Mouse (Mus musculus) neural tube, embryonic 12.5 days (tissue): ENCODE results near the gene Olfr1170. TPM values are rescaled to one million over a fixed set of nuclear protein-coding genes. Genes with fewer than 3 reads are reported as not detected.

Experiments
- ATAC-seq: fragments of 200-750 bp; cut with Nextera tagmentation; 2 replicates; pipeline ENCODE4 v1.8.0; 2017; ENCODE audit warnings: low read depth, mild to moderate bottlenecking, moderate TSS enrichment, moderate library complexity; ENCODE audit not compliant: low FRiP score
- H3K27ac ChIP-seq: fragments of 300-500 bp; sonication (generic); 2 replicates; pipeline ENCODE4 v1.5.1; 2016
- H3K27me3 ChIP-seq: fragments of 300-500 bp; sonication (generic); replicated peaks from 2 replicates; pipeline ENCODE4 v1.6.1; 2016; ENCODE audit warnings: mild to moderate bottlenecking
- H3K36me3 ChIP-seq: fragments of 300-500 bp; sonication (generic); 2 replicates; pipeline ENCODE4 v1.6.1; 2016; ENCODE audit warnings: mild to moderate bottlenecking
- H3K4me1 ChIP-seq: fragments of 300-500 bp; sonication (generic); 2 replicates; pipeline ENCODE4 v1.6.1; 2016
- H3K4me2 ChIP-seq: fragments of 300-500 bp; sonication (generic); replicated peaks from 2 replicates; pipeline ENCODE4 v1.6.1; 2016; ENCODE audit warnings: mild to moderate bottlenecking
- H3K4me3 ChIP-seq: fragments of 300-500 bp; sonication (generic); 2 replicates; pipeline ENCODE4 v1.5.1; 2016
- H3K9ac ChIP-seq: fragments of 300-500 bp; sonication (generic); 2 replicates; pipeline ENCODE4 v1.6.1; 2016; ENCODE audit warnings: mild to moderate bottlenecking
- H3K9me3 ChIP-seq: fragments of 300-500 bp; sonication (generic); 2 replicates; pipeline ENCODE4 v1.6.1; 2016; ENCODE audit warnings: mild to moderate bottlenecking
- WGBS: fragments of 180-500 bp; shearing (Covaris S2); methylation state at CpG from one replicate; pipeline ENCODE4 v1.1.7; 2016; 5-methylcytosine and 5-hydroxymethylcytosine counted together
- polyA plus RNA-seq: library from polyadenylated mRNA; unstranded; fragments of >200 nt; fragmentation: Nextera tagmentation; extraction: Ambion mirVana; gene quantifications from 2 replicates; pipeline ENCODE4 v1.2.1, GENCODE M21; 2016

The Olfr1170 gene
- polyA plus RNA-seq: not detected in 2 replicates

DNA sequence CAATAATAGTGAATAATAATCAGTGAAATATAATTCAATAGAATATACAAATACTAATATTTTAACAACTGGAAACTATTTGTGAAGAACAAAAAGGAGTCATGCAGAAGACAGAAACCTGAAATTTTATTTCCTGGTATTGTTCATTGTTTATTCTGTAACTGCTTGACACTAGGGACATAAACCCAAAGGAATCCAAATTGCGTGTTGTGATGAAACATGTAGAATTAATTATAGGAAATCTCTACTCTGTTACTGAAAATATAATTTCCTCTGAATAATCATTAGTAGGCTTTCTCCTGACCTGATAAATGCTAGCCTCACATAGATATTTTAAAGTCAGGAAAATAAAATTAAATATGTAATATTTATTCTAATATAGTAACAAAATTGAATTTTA, at the start of gene Olfr1170:
Olfr1170 (minus strand) TSS at position 101 of the 400 bp plus-strand sequence.
- no peaks in the 10 kb centered on the region for H3K36me3 ChIP-seq

DNA sequence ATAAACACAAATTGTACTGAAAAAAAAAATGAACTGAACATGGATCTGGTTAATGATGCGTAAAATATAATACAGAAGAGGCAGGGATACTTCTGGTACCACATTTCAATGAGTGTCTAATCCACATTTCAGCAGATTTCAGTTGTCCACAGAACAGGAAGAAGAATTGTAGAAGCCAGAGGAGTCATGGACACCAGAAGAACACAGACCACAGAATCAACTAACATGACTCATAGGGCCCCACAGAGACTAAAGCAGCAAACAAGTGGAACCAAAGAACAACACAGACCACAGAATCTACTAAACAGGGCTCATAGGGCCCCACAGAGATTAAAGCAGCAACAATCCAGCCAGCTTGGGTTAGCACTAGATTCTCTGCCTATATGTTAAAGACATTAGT, 7.3 kb downstream of the Olfr1170 start:
- Histone ChIP-seq H3K9ac (no peak overlapping the region), H3K27ac (no peak overlapping the region), H3K4me3 (no peak overlapping the region), H3K4me2 (no peak overlapping the region), H3K36me3 (no peaks in the 10 kb centered on the region), H3K27me3 (no peaks in the 10 kb centered on the region), H3K4me1 (no peaks in the 10 kb centered on the region), H3K9me3 (no peaks in the 10 kb centered on the region)
- 84% methylated on average over 1 of the region's 1 CpGs for whole genome bisulfite sequencing
- no peak for ATAC-seq

More for the DNA sequence above, at the start of gene Olfr1170:
- Histone ChIP-seq H3K9me3 (no peaks in the 10 kb centered on the region), H3K27me3 (no peaks in the 10 kb centered on the region), H3K4me3 (no peak within 1 kb of the TSS), H3K4me2 (no peak within 1 kb of the TSS), H3K9ac (no peak within 1 kb of the TSS), H3K27ac (no peak within 1 kb of the TSS), H3K4me1 (no peaks in the 10 kb centered on the region)
- 91% methylated on average over 1 of the region's 1 CpGs for WGBS
- no peak for ATAC-seq

DNA sequence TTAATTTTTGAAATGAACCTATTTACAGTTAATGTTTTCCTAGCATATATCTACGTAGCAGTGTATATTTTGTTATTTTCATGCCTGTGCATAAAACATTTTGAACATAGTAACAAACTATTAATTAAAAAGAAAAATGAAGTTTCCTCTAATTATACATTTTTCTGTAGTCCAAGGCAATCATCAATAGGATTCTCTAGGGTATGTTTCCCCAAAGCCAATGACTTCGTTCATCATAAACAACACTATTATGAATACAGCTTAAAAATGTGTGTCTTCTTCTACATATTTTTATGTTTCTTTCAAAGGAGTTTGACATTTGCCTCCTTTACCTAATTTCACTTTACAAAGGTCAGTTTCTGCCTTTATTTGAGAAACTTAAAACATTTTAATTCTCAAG, 46.6 kb downstream of the Olfr1170 start, which contains the start of gene Olfr1168:
Olfr1168 (plus strand) TSS at position 301 of the 400 bp plus-strand sequence.
- H3K9me3 ChIP-seq: no peaks in the 10 kb centered on the region
- no peak within 1 kb of the TSS for H3K27ac ChIP-seq
- no peak within 1 kb of the TSS for H3K4me2 ChIP-seq
- no peak within 1 kb of the TSS for H3K9ac ChIP-seq
- no peaks in the 10 kb centered on the region for H3K4me1 ChIP-seq
- H3K4me3 ChIP-seq: no peak within 1 kb of the TSS
- WGBS: 90% methylated on average over 2 of the region's 2 CpGs
- ATAC-seq: no peak
- no peaks in the 10 kb centered on the region for H3K27me3 ChIP-seq
- H3K36me3 ChIP-seq: no peaks in the 10 kb centered on the region

Other genes with a start within 250 kb of the Olfr1170 start
- not detected in 2 replicates for gene Olfr1158, start 238.2 kb downstream of the Olfr1170 start, polyA plus RNA-seq
- gene Olfr1160, start 220.1 kb downstream of the Olfr1170 start, polyA plus RNA-seq: not detected in 2 replicates
- gene Olfr1161, start 205.6 kb downstream of the Olfr1170 start, polyA plus RNA-seq: not detected in 2 replicates
- gene Olfr73, start 190.6 kb downstream of the Olfr1170 start, polyA plus RNA-seq: not detected in 2 replicates
- not detected in 2 replicates for gene Olfr1162, start 177.2 kb downstream of the Olfr1170 start, polyA plus RNA-seq
- not detected in 2 replicates for gene Olfr1163, start 156.5 kb downstream of the Olfr1170 start, polyA plus RNA-seq
- not detected in 2 replicates for gene Olfr1164, start 134.4 kb downstream of the Olfr1170 start, polyA plus RNA-seq
- not detected in 2 replicates for gene Olfr1166, start 100.1 kb downstream of the Olfr1170 start, polyA plus RNA-seq
- not detected in 2 replicates for gene Olfr1167, start 73.1 kb downstream of the Olfr1170 start, polyA plus RNA-seq
- not detected in 2 replicates for gene Olfr1168, start 46.5 kb downstream of the Olfr1170 start, polyA plus RNA-seq
- not detected in 2 replicates for gene Olfr1173, start 51.5 kb upstream of the Olfr1170 start, polyA plus RNA-seq
- gene Olfr1174-ps, start 86.8 kb upstream of the Olfr1170 start, polyA plus RNA-seq: not detected in 2 replicates
- gene Olfr1175-ps, start 98.9 kb upstream of the Olfr1170 start, polyA plus RNA-seq: not detected in 2 replicates
- gene Olfr1176, start 108.4 kb upstream of the Olfr1170 start, polyA plus RNA-seq: not detected in 2 replicates
- gene Olfr1177-ps, start 118.2 kb upstream of the Olfr1170 start, polyA plus RNA-seq: not detected in 2 replicates
- not detected in 2 replicates for gene Olfr1178, start 158.7 kb upstream of the Olfr1170 start, polyA plus RNA-seq
- not detected in 2 replicates for gene Olfr1179, start 178.1 kb upstream of the Olfr1170 start, polyA plus RNA-seq
- not detected in 2 replicates for gene Olfr1180, start 190.8 kb upstream of the Olfr1170 start, polyA plus RNA-seq
- not detected in 2 replicates for gene Olfr1181, start 197.8 kb upstream of the Olfr1170 start, polyA plus RNA-seq
- gene Gm13757, start 220.8 kb upstream of the Olfr1170 start, polyA plus RNA-seq: not detected in 2 replicates
- not detected in 2 replicates for gene Olfr1183, start 226.5 kb upstream of the Olfr1170 start, polyA plus RNA-seq